Mouse (Mus musculus) liver, adult 2 months (tissue): ENCODE measurements around the gene Naaladl2. TPM values are rescaled to one million over a fixed set of nuclear protein-coding genes. Genes with fewer than 3 reads are reported as not detected.

Experiments
- DNase-seq: peaks from one replicate; pipeline ENCODE4 v3.0.0-alpha.2; 2011; ENCODE audit warnings: low read depth, low spot score; ENCODE audit errors: extremely low read depth
- H3K27ac ChIP-seq: fragments of 200-500 bp; replicated peaks from 2 replicates; pipeline ENCODE4 v1.5.1; 2012; ENCODE audit warnings: low read depth, mild to moderate bottlenecking, control low read depth, inconsistent platforms, low read length; ENCODE audit not compliant: insufficient read depth
- H3K27me3 ChIP-seq: fragments of 200-500 bp; 2 replicates; pipeline ENCODE4 v1.6.1; 2012; ENCODE audit warnings: mild to moderate bottlenecking, moderate library complexity, low read length, inconsistent platforms; ENCODE audit not compliant: control insufficient read depth, insufficient read depth
- H3K36me3 ChIP-seq: fragments of 200-500 bp; 2 replicates; pipeline ENCODE4 v1.6.1; 2012; ENCODE audit warnings: low read length, inconsistent platforms; ENCODE audit not compliant: control insufficient read depth, insufficient read depth
- H3K4me1 ChIP-seq: fragments of 200-500 bp; 2 replicates; pipeline ENCODE4 v1.6.1; 2011; ENCODE audit warnings: low read length; ENCODE audit not compliant: control insufficient read depth, insufficient read depth
- H3K4me3 ChIP-seq: fragments of 200-500 bp; 2 replicates; pipeline ENCODE4 v1.5.1; 2011; ENCODE audit warnings: low read depth, mild to moderate bottlenecking, control low read depth, low read length, moderate library complexity; ENCODE audit not compliant: insufficient read depth
- H3K79me2 ChIP-seq: fragments of 200-500 bp; 2 replicates; pipeline ENCODE4 v1.6.1; 2012; ENCODE audit warnings: inconsistent platforms, mild to moderate bottlenecking, low read length, moderate library complexity; ENCODE audit not compliant: control insufficient read depth, insufficient read depth
- H3K9ac ChIP-seq: fragments of 200-500 bp; 2 replicates; pipeline ENCODE4 v1.6.1; 2012; ENCODE audit warnings: low read depth, mild to moderate bottlenecking, control low read depth, inconsistent platforms, low read length
- CTCF ChIP-seq: fragments of 200-500 bp; IDR thresholded peaks from 2 replicates; pipeline ENCODE4 v1.5.1; 2011; ENCODE audit warnings: low read depth, low read length, control low read depth
- POLR2A ChIP-seq: fragments of 200-500 bp; IDR thresholded peaks from 2 replicates; pipeline ENCODE4 v1.6.1; 2011; ENCODE audit warnings: low read length, control low read depth; ENCODE audit not compliant: insufficient read depth; ENCODE audit errors: extremely low read depth
- WGBS: fragments of 180-500 bp; shearing (Covaris S2); methylation state at CpG from one replicate; pipeline ENCODE4 v1.1.7; 2018; 5-methylcytosine and 5-hydroxymethylcytosine counted together
- polyA plus RNA-seq: library from polyadenylated mRNA; depleted of rRNA; stranded (reverse); fragments of >200 nt; gene quantifications from 2 replicates; pipeline ENCODE4 v1.2.3, GENCODE M21; 2012
- total RNA-seq: library from RNA; depleted of rRNA; stranded (reverse); fragments of >200 nt; gene quantifications from 2 replicates; pipeline ENCODE4 v1.2.3, GENCODE M21; 2014

Gene Naaladl2
- total and polyA plus RNA-seq, 2 experiments = 0.31 to 6.9 TPM

DNA sequence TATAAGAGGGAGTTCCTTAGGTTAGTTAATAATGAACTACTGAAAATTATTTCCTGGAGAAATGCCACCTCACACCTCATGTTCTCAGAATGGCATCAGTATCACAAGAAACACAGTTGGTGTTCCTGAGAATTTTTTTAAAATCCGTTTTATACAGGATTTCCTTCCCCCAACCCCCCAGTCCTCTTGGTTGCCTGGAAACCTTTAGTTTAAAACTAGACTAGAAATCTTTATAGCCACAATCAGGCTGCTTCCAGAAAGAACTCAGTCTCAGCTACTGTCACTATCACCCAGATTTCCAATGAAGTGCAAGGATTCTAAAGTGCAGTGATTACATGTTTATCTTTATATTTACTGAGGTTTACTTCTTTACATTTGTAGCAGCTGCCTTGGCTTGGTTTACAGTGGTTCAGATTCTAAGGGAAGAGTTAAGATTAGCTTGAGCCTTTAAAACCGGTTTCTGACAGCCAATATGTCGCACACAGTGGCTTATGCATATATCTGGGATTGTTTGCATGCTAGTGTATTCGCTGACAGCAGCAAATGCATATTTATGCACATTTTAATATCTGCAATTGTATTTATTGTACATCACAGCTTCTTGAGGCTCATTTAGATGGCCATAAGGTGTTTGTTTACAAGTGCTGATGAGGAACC is 657.5 kb downstream of the Naaladl2 start:
- no peaks in the 10 kb centered on the region for H3K4me1 ChIP-seq
- no peak overlapping the region for H3K27ac ChIP-seq
- H3K36me3 ChIP-seq = no peaks in the 10 kb centered on the region
- no peaks in the 10 kb centered on the region for H3K27me3 ChIP-seq
- WGBS = 66% methylated on average over 4 of the region's 4 CpGs
- H3K4me3 ChIP-seq = no peak overlapping the region
- DNase-seq = peak; percentile 39
- TF ChIP-seq CTCF (no peak), POLR2A (no peak)
- no peak overlapping the region for H3K9ac ChIP-seq
- H3K79me2 ChIP-seq = no peaks in the 10 kb centered on the region

DNA sequence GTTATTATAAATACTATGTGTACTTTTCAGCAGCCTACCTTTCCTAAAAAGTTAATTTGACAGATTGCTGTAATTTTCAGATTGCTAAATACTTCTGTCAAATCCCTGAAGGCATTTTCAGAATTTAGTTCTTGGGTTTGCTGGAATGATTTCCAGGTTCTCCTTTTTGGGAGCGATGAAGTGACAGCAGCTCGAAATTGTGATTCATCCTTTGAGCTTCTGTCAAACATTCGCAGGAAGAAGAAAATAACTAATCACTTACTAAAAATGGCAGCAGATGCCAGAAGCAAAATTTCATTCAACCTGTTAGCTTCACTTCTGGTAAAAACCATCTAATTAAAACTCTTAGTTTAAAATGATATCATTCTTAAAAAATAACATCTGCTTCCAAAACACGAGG is 680.1 kb downstream of the Naaladl2 start:
- WGBS = 88% methylated on average over 4 of the region's 4 CpGs
- Histone ChIP-seq H3K79me2 (no peaks in the 10 kb centered on the region), H3K9ac (no peak overlapping the region), H3K4me1 (no peaks in the 10 kb centered on the region), H3K36me3 (no peaks in the 10 kb centered on the region), H3K27ac (no peak overlapping the region), H3K27me3 (no peaks in the 10 kb centered on the region), H3K4me3 (no peak overlapping the region)
- DNase-seq = no peak
- TF ChIP-seq CTCF (no peak), POLR2A (no peak)

DNA sequence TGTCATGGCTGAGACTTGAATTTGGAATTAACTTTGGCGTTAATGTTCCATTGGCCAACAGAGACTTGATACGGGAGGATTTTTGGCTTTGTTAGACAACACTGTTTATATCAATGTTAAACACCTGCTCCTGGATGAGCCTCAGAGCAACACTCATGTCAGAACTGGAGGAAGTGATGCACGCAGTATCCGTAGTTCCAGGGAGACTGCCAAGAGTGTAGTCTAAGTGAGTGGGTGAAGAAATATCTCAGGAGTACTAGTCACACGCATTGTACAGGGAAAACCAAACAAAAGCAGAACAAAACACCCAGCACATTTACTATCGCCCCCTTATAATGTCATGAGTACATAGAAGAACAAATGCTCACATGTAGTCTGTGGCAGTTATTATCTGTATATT is 703.4 kb downstream of the Naaladl2 start:
- H3K36me3 ChIP-seq = no peaks in the 10 kb centered on the region
- no peak for TF ChIP-seq CTCF
- TF ChIP-seq POLR2A = no peak
- DNase-seq = no peak

DNA sequence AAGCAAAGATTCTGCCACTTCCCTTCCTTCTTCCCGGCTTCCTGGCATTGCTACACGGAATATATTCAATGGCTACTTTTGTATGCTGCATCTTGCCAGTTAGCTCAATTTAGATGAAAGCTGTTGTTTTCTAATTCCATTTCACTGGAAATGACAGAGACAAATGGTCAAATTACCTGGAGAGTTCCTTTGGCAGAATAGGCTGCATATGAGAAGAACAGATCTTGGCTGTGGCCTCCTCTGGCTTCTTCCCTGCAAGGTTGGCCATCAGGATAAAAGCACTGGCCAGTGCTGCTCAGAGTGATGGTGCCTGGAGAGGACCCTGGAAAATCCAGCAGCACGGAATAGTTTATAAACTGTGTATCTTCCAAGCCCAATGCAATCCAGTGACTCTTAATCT is 711.3 kb downstream of the Naaladl2 start:
- TF ChIP-seq POLR2A = no peak
- no peak for TF ChIP-seq CTCF
- Histone ChIP-seq H3K27me3 (no peaks in the 10 kb centered on the region), H3K4me1 (no peaks in the 10 kb centered on the region), H3K36me3 (no peaks in the 10 kb centered on the region), H3K27ac (no peak overlapping the region), H3K4me3 (no peak overlapping the region), H3K79me2 (no peaks in the 10 kb centered on the region), H3K9ac (no peak overlapping the region)
- no peak for DNase-seq
- 85% methylated on average over 3 of the region's 3 CpGs for WGBS

More for the DNA sequence above, 703.4 kb downstream of the Naaladl2 start:
- H3K9ac ChIP-seq = no peak overlapping the region
- no peak overlapping the region for H3K4me3 ChIP-seq
- H3K27me3 ChIP-seq = no peaks in the 10 kb centered on the region
- no peaks in the 10 kb centered on the region for H3K4me1 ChIP-seq
- 89% methylated on average over 6 of the region's 6 CpGs for WGBS
- H3K79me2 ChIP-seq = no peaks in the 10 kb centered on the region
- no peak overlapping the region for H3K27ac ChIP-seq

DNA sequence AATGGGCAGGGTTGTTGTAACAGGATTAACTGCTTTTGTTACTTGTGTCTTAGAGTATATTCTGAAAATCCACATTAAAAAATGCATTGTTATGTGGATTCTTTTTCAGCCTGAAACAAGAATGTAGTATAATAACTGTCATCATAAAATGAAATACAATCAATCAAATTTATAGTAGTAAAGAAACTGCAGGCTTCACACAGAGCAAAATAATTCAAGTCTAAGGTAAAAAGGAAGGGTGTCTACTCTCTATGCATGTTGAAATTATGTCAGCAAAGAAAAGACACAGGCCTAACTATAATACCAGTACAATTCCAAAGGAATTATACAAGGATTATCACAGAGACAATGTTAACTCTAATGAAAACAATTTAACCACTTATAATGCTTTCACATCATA is 752.3 kb downstream of the Naaladl2 start:
- Histone ChIP-seq H3K27ac (no peak overlapping the region), H3K36me3 (no peaks in the 10 kb centered on the region), H3K27me3 (no peaks in the 10 kb centered on the region), H3K79me2 (no peaks in the 10 kb centered on the region), H3K9ac (no peak overlapping the region), H3K4me1 (peaks cover 2% of the 10 kb centered on the region; the same call in 1 of the 2 replicates), H3K4me3 (no peak overlapping the region)
- TF ChIP-seq POLR2A (no peak), CTCF (no peak)
- no peak for DNase-seq

DNA sequence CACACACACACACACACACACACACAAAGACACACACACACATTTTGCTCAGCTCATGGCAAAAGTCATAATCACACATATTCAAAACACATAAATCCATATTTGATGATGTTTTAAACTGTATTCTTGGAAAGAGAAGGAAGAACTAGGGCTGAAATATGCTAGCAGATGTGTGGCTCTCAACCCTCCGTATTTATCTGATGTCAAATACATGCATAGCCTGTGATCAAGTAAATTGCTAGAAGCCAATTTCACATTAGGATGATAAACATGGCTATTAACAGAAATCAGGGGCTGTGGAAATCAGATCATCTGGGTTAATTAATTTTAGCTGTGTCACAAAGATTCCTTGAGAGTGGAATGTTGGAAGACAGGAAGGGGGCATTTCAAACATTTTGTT is 752.8 kb downstream of the Naaladl2 start:
- Histone ChIP-seq H3K4me1 (peaks cover 2% of the 10 kb centered on the region; the same call in 1 of the 2 replicates), H3K4me3 (no peak overlapping the region), H3K9ac (no peak overlapping the region), H3K27ac (no peak overlapping the region), H3K36me3 (no peaks in the 10 kb centered on the region), H3K27me3 (no peaks in the 10 kb centered on the region), H3K79me2 (no peaks in the 10 kb centered on the region)
- DNase-seq = no peak
- WGBS = 70% methylated on average over 1 of the region's 1 CpGs
- TF ChIP-seq POLR2A = no peak
